Mouse (Mus musculus) induced T-regulatory cell, adult 2 months (primary cell): ENCODE data around the gene Syvn1.

Experiments
- DNase-seq: peaks from one replicate; pipeline ENCODE4 v3.0.0-alpha.2; 2012; ENCODE audit warnings: low read depth

Gene Syvn1

DNA sequence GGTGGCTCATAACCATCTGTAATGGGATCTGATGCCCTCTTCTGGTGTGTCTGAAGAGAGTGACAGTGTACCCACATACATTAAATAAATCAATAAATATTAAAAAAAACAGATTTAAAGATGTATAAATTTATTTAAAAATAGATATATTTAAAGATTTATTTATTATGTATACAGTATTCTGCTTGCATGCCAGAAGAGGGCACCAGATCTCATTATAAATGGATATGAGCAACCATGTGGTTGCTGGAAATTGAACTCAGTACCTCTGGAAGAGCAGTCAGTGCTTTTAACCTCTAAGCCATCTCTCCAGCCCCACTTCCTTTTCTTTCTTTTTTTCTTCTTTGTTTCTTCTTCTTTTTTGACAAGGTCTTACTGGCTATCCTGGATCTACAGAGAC lies 6.4 kb upstream of the Syvn1 start:
- DNase-seq = peak; percentile 61

DNA sequence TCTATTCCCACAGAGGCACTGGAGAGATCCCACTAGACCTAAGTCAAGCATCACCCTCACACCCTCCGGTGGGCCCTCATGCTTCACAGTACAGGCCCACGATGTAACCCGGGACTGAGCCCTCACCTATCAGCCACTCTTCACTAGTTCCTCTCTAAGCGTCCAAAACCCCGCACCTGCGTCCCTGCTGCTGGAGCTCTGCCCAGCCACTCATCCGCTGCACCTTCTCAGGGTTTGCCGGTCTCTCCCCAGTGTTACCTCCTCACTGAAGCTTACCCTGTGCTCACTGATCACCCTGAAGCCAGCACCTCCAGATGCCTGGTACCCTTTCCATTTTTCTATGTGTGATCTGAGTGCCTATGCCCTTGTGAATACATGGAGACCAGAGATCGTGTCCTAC lies 4.1 kb upstream of the Syvn1 start:
- DNase-seq = no peak

DNA sequence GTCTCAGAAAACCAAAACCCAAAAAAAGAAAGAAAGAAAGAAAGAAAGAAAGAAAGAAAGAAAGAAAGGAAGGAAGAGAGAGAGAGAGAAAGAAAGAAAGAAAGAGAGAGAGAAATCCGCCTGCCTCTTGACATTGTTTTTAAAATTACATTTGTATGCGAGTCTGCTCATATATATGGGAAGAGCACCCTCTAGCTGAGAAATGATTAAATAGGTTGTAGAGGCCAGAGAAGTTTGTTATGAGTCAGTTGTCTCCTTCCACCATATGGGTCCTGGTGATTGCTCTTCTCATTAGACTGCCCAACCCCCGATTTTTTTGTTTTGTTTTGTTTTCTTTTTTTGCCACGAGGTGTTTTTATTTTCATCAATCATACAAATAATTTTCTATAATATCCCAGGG lies 2.3 kb upstream of the Syvn1 start:
- DNase-seq = peak; percentile 80

GRCm38 (mm10) chr19:6045366-6046293 lies 746 bp upstream of the Syvn1 start:
- peak; percentile 86 for DNase-seq

DNA sequence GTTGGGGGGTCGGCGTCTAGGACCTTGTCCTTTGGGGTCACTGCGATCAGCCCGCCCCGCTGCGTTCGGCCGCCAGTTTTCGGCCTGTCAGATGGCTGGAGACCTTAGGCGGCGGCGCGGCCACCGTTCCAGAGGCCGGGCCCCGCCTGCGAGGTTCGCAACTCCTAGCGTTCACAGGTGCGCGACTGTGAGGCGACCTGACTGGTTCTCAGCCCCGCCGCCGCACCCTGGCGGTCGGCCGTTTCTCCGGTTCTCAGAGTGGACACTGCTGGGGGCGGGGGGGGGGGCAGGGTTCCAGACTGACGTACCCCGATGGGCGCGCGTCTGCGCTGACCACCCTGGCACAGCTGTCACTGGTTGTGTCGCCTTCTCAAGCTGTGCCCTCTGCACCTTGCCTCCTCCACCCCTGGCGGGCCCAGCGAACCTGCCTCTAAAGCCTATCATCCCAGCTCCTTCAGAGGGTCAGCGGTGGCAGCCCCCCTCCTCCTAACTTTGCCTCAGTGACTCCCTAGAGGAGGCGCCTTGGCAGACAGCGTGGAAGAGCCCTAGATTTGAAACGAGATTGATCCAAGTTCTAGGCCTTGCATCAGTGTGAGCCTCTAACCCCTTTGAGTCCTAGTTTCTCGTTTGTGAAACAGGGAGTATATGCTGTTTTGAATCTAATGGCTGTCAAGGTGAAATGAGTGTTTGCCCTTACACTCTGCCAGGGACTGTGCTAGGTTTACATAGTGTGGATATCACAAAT lies 950 bp downstream of the Syvn1 start:
- no peak for DNase-seq

DNA sequence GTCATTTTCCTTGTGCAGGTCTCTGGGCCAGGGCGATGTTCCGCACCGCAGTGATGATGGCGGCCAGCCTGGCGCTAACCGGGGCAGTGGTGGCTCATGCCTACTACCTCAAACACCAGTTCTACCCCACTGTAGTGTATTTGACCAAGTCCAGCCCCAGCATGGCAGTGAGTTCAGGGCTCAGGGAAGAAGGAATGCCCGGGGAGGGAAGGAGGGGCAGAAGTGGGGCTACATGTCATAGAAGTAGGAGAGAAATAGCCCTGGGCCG lies 1.5 kb downstream of the Syvn1 start:
- DNase-seq = no peak

DNA sequence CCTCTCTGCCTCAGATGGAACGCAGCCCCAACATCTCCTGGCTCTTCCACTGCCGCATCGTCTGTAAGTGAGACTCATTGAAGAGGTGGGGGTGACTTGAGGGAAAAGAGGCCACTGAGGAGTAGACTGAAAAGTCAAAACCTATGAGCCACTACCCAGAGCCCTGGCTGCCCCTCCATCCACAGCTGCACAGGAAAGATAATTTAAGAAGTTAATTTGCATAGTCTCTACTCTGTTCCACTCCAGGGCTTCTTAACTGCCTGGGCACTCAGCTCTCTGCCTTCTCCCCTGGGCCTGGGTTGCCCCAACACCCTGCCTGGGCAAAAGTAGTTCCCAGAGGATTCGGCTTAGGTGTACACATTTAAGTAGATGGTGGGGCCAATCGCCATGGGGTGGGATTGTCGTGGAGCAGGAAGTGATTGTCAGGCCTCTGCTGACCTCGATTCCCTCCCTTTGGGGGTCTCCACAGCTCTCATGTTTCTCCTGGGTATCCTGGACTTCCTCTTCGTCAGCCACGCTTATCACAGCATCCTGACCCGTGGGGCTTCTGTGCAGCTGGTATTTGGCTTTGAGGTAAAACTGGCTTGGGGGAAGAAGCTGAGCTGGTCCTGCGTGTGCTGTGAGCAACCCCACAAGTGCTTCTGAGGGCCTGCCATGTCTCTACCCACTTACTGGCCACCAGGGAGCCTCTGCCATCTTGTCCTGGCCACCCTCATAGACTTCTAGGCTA lies 2.5 kb downstream of the Syvn1 start:
- no peak for DNase-seq

GRCm38 (mm10) chr19:6052516-6052915 lies 6.1 kb downstream of the Syvn1 start:
- DNase-seq = no peak

DNA sequence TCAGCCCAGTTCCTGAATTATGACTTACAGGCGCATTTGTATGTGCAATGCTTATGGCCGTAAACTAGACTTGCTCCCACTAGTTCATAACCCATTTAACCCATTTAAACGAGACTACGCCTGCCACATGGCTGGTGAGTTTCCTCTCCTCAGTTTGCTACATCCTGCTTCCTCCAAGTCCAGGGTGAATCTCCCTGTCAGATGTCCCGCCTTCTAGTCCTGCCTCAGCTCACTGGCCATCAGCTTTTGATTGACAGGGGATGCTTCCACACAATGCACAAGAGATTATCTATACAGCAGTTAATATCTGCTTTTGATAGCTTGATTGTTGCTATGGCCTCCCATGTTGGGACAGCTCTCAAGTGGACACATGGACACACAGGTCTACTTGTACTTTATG lies 7.9 kb downstream of the Syvn1 start:
- DNase-seq = no peak

DNA sequence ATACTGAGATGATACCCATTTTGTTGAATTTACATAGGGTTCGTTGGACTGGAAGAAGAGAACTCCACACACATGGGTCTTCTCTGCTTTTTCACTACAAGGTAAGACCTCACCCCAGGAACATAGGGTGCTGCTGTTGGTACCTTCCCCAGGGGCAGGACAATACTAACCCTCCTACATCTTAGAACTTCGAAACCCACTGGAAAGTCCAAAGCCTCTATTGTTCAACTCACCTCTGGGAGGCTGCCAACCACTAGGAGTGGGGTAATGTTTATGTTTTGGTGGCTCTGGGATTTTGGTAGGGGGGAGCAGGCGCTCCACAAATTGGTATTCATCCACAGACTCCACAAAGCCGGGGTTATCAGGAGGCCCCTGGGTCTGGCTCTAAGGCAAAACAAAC lies 10.3 kb downstream of the Syvn1 start:
- DNase-seq = no peak

GRCm38 (mm10) chr19:6057313-6058096 lies 11.1 kb downstream of the Syvn1 start, which contains the start of the genes Mrpl49 and Fau:
Gene Mrpl49 (minus strand): TSS chr19:6057785.
Gene Fau (plus strand): TSS chr19:6057844.
- DNase-seq = peak; percentile 98

DNA sequence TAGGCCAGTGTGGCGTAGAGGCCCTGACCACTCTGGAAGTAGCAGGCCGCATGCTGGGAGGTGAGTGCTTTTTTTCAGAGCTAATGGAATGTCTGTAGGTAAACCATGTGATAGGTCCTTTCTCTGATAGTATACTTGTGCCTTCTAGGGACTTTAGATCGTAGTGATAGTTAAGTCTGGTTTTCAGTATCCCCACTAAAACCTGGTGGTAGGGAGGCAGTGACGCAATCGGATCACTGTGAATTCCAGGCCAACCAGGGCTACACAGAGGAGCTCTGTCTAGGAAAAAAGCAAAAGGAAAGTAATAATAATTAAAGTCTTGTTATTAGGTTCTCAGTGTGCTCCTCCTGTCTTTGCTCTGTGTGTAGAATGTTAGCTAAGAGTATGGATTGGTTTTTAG lies 12.1 kb downstream of the Syvn1 start:
- peak; percentile 29 for DNase-seq

GRCm38 (mm10) chr19:6058966-6059365 lies 12.6 kb downstream of the Syvn1 start:
- peak; percentile 23 for DNase-seq

GRCm38 (mm10) chr19:6061021-6061533 lies 14.7 kb downstream of the Syvn1 start, which contains the start of gene Znhit2:
Gene Znhit2 (plus strand): TSS chr19:6061192.
- peak; percentile 98 for DNase-seq

DNA sequence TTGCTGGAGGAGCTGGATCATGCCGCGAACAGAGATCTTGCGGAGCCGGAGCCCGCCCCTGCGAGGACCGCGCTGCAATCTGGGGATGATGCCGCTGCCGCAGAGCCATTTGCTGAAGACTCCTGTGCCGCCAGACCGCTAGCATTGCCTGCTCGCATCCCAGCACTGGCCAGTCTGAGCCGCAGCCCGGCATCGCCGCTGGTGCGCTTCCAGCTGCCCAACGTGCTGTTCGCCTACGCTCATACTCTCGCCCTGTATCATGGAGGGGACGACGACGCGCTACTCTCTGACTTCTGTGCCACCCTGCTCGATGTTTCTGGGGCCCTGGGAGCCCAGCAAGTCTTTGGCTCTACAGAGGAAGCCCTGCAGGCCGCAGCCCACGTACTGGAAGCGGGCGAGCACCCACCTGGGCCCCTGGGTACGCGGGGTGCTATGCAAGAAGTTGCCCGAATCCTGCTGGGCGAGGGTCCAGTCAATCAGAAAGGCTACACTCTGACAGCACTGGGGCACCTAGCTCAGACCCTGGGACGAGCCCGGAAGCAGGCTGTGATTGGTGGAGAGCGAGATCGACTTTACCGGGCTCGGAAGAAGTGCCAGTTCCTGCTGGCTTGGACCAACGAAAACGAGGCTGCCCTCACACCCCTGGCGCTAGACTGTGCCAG lies 15.4 kb downstream of the Syvn1 start:
- peak; percentile 86 for DNase-seq

GRCm38 (mm10) chr19:6062418-6062817 lies 16.0 kb downstream of the Syvn1 start:
- DNase-seq = no peak

DNA sequence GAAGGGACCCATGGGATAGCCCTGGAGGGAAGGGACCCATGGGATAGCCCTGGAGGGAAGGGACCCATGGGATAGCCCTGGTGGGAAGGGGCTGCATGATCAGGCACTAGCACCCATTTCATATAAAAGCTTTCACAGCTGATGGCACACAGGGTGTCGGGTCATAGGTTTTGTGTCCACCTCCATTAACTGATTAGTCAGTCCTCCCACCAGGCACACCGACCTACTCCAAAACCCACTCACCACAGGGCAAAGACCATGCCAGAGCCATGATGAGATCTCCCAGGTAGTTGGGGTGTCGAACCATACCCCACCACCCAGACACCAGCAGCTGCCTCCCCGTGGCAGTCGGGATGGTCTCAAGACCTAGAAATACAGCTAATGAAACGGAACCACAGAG lies 16.7 kb downstream of the Syvn1 start:
- DNase-seq = no peak

GRCm38 (mm10) chr19:6066571-6066970 lies 20.2 kb downstream of the Syvn1 start:
- DNase-seq = no peak

GRCm38 (mm10) chr19:6067011-6067723 lies 20.8 kb downstream of the Syvn1 start:
- DNase-seq = peak; percentile 92

DNA sequence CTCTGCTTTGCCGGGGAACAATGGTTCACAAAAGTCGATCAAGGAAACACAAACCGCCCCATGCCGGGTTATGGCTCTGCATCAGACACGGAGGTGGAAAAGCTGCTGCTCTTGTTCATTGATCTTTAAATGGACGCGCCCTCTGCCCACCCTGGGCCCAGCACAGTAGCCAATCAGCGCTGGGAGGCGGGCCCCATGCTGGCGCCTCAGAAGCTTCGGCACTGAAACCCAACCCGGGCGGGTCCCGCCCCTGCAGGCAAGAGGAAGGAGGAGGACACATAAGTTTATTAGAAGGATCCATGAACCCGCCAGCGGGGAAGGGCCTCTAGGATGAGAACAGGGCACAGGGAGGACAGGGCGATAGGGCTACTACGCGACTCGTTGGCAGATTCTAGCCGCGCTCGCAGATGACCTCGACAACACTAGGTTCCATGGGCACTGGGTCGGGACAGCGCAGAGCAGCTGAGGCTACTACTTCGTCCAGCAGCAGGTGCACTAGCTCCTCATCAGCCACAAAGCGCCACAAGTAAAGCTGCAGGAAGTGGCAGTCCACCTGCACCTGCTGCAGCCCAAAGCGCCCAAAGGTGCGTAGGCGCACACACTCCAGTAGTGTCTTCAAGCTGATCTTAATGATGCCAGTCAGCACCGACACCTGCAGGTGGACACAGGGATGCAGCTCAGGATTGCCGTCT lies 21.5 kb downstream of the Syvn1 start, which contains the start of gene Tm7sf2:
Gene Tm7sf2 (minus strand): TSS at position 650 of the 692 bp plus-strand sequence.
- DNase-seq = peak; percentile 92
